Mouse (Mus musculus): ENCODE results near the gene Banp.

GRCm38 (mm10) chr8:122056113-122056512 is 106.6 kb downstream of the Banp start:
- TF ChIP-seq CTCF (IDR thresholded peaks at IDR 0.05; ENCODE audit: low read depth, low read length) (no peak), GATA1 (IDR thresholded peaks at IDR 0.05; ENCODE audit: borderline replicate concordance, low read length) (no peak), TAL1 (conservative IDR thresholded peaks at IDR 0.05; ENCODE audit: low read depth, low read length) (no peak)
